Mouse (Mus musculus) stomach, postnatal 0 days (tissue): ENCODE measurements around the gene Sugp2.

Experiments
- CTCF ChIP-seq: IDR thresholded peaks from 2 replicates; pipeline ENCODE4 v1.5.1; 2016; ENCODE audit warnings: antibody characterized with exemption, low read depth, mild to moderate bottlenecking, moderate library complexity
- EP300 ChIP-seq: optimal IDR thresholded peaks from 2 replicates; pipeline ENCODE3; 2016; ENCODE audit warnings: antibody characterized with exemption

- TF ChIP-seq CTCF (no peak), EP300 (no peak)
These were observed 13.7 kb upstream of the Sugp2 start for GRCm38 (mm10) chr8:70220236-70220840.
